ENCODE assay signal across 19 mouse cellular contexts in genomic region chr10:26314327-26314726, GRCm38 (mm10).
DNase-seq lines count a peak whose midpoint lies in the region; ATAC-seq and TF ChIP-seq lines count a peak whose summit lies in the region.
"Had no signal": no experiment of that assay in that cellular context is flagged by ENCODE, and none has a peak within 500 bp of the region (broad histone marks: within the 10 kb centered on the region; RNA-seq: fewer than 3 reads in every experiment).

No protein-coding gene starts in this region.

- peaks cover 13% of the 10 kb centered on the region for H3K36me3 ChIP-seq in forebrain, embryonic 16.5 days (ENCODE audit: control insufficient read depth, insufficient read depth)
- H3K36me3 ChIP-seq in forebrain, embryonic 12.5 days (replicated peaks), result peaks cover 57% of the 10 kb centered on the region
- peaks cover 67% of the 10 kb centered on the region for H3K36me3 ChIP-seq in limb, embryonic 14.5 days (ENCODE audit: control insufficient read depth, insufficient read depth, low read length)

- no peaks in the 10 kb centered on the region for H3K4me1 ChIP-seq in forebrain, embryonic 16.5 days (replicated peaks; ENCODE audit: control insufficient read depth, insufficient read depth, low read length)
- no peaks in the 10 kb centered on the region for H3K4me1 ChIP-seq in forebrain, embryonic 12.5 days
- H3K4me1 ChIP-seq in limb, embryonic 14.5 days (ENCODE audit: control insufficient read depth, insufficient read depth, low read length), result no peaks in the 10 kb centered on the region
- H3K4me1 ChIP-seq: heart, embryonic 10.5 days; midbrain, embryonic 15.5 days had no signal

- WGBS in forebrain, embryonic 16.5 days, result 79% methylated on average over 15 of the region's 15 CpGs
- WGBS in forebrain, embryonic 12.5 days, result 91% methylated on average over 15 of the region's 15 CpGs
- 52% methylated on average over 15 of the region's 15 CpGs for WGBS in limb, embryonic 14.5 days

- H3K9me3 ChIP-seq in forebrain, embryonic 16.5 days (ENCODE audit: control insufficient read depth, low read length), result no peaks in the 10 kb centered on the region
- no peaks in the 10 kb centered on the region for H3K9me3 ChIP-seq in forebrain, embryonic 12.5 days
- no peaks in the 10 kb centered on the region for H3K9me3 ChIP-seq in limb, embryonic 14.5 days (ENCODE audit: control insufficient read depth, low read length)
- H3K9me3 ChIP-seq: heart, embryonic 10.5 days; midbrain, embryonic 15.5 days had no signal

- no peak overlapping the region for H3K4me3 ChIP-seq in forebrain, embryonic 16.5 days (replicated peaks; ENCODE audit: low read length)
- H3K4me3 ChIP-seq in forebrain, embryonic 12.5 days (replicated peaks), result no peak overlapping the region
- H3K4me3 ChIP-seq in limb, embryonic 14.5 days (replicated peaks; ENCODE audit: low read length), result no peak overlapping the region
- H3K4me3 ChIP-seq: erythroblast, embryonic 14.5 days; heart, embryonic 10.5 days; midbrain, embryonic 15.5 days had no signal

- H3K27me3 ChIP-seq in forebrain, embryonic 16.5 days (replicated peaks; ENCODE audit: control insufficient read depth, insufficient read depth, low read length), result no peaks in the 10 kb centered on the region
- no peaks in the 10 kb centered on the region for H3K27me3 ChIP-seq in forebrain, embryonic 12.5 days
- no peaks in the 10 kb centered on the region for H3K27me3 ChIP-seq in limb, embryonic 14.5 days (ENCODE audit: control insufficient read depth, insufficient read depth, low read length)
- H3K27me3 ChIP-seq: midbrain, embryonic 15.5 days had no signal

- H3K27ac ChIP-seq in forebrain, embryonic 16.5 days (ENCODE audit: low read length), result no peak overlapping the region
- no peak overlapping the region for H3K27ac ChIP-seq in forebrain, embryonic 12.5 days
- 0 out of 2 replicates have a peak overlapping the region, but pooled peaks have one; percentile 16 for H3K27ac ChIP-seq in limb, embryonic 14.5 days (replicated peaks; ENCODE audit: low read depth, low read length)
- H3K27ac ChIP-seq: heart, embryonic 10.5 days; hindbrain, postnatal 0 days; macrophage; midbrain, embryonic 15.5 days had no signal

- H3K4me2 ChIP-seq in forebrain, embryonic 16.5 days (ENCODE audit: low read length), result no peak overlapping the region
- no peak overlapping the region for H3K4me2 ChIP-seq in forebrain, embryonic 12.5 days
- H3K4me2 ChIP-seq in limb, embryonic 14.5 days (replicated peaks; ENCODE audit: low read depth, low read length, severe bottlenecking), result no peak overlapping the region
- H3K4me2 ChIP-seq: midbrain, embryonic 15.5 days had no signal

- peak; percentile 59 for DNase-seq in brain, adult 2 months (ENCODE audit: low read depth, low spot score)
- DNase-seq in layer of hippocampus, adult 8-10 months (ENCODE audit: low spot score in 2 of 2), result peak; percentile 13 to 18
- peak; percentile 73 for DNase-seq in limb, embryonic 14.5 days (ENCODE audit: low spot score)
- no peak for DNase-seq in cerebellum, postnatal 25 days
- DNase-seq in spleen, adult 18-20 months, result no peak
- DNase-seq in thymus, postnatal 36 days, result no peak
- DNase-seq: adrenal gland, postnatal 10 days; B cell, adult 2 months; cerebellum, postnatal 14 days; gastrocnemius, postnatal 25 days; heart, postnatal 36 days; kidney, adult 8-10 months had no signal

- ATAC-seq in forebrain, embryonic 16.5 days, result peak; percentile 59
- ATAC-seq in forebrain, embryonic 12.5 days (ENCODE audit: low FRiP score), result no peak
- ATAC-seq in limb, embryonic 14.5 days (ENCODE audit: low FRiP score, low read depth), result peak; percentile 87
- ATAC-seq: hindbrain, postnatal 0 days; midbrain, embryonic 15.5 days had no signal

- no peak overlapping the region for H3K9ac ChIP-seq in forebrain, embryonic 16.5 days (replicated peaks; ENCODE audit: low read depth, low read length)
- H3K9ac ChIP-seq in forebrain, embryonic 12.5 days, result no peak overlapping the region
- H3K9ac ChIP-seq in limb, embryonic 14.5 days (ENCODE audit: low read depth, low read length, severe bottlenecking), result no peak overlapping the region
- H3K9ac ChIP-seq: midbrain, embryonic 15.5 days had no signal

- TF ChIP-seq POLR2A in limb, embryonic 14.5 days (IDR thresholded peaks at IDR 0.05; ENCODE audit: borderline replicate concordance, extremely low read depth, insufficient read depth, insufficient read length), result no peak

Comparison
In these comparisons a context has a peak if more than half of its experiments do, and no peak if none do; other contexts are left out.
1. DNase-seq: peak in brain, adult 2 months (single experiment), layer of hippocampus, adult 8-10 months (2 of 2) and limb, embryonic 14.5 days (single experiment); none in cerebellum, postnatal 25 days (0 of 2), spleen, adult 18-20 months (0 of 2) and thymus, postnatal 36 days (0 of 2).